Mouse (Mus musculus) left cerebral cortex, postnatal 4 days (tissue): Measurements from ENCODE around the gene Slc27a5. TPM values are rescaled to one million over a fixed set of nuclear protein-coding genes. Genes with fewer than 3 reads are reported as not detected.

ENCODE experiments used
- DNase-seq: peaks from one replicate; pipeline ENCODE4 v3.0.0-alpha.2; 2022
- intact Hi-C: fragments of 180-260 bp; cut with DNase I; formaldehyde crosslinking; loops from one replicate; pipeline ENCODE4 v1.15.1; 2025
- total RNA-seq, 2 experiments: library from RNA; stranded (reverse); gene quantifications; 2 replicates each; pipeline ENCODE4 v1.2.3; 2021

Slc27a5 gene
- total RNA-seq: under 1 TPM; 0.32 to 0.36 TPM

DNA sequence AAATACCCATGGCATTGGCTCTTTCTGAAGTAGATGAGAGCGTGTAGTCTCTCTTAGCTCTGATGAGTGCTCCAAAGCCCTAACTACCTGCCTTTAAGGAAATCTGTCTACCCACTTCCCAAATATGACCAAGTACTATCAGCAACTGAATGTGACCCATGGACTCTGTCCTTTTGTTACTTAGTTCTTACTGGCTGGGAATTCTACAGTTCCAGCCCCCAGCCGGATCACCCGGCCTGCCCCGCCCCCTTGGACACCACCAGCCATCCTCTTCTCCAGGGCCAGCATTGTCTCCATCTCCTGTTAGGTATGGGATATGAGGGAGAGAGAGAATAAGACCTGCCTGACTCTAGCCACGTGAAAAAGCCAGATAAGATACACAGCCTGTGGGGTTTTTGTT is at the start of gene Slc27a5:
Gene Slc27a5 (minus strand): TSS at position 140 of the 400 bp plus-strand sequence.
- intact Hi-C loops: no loop called here
- no peak for DNase-seq

DNA sequence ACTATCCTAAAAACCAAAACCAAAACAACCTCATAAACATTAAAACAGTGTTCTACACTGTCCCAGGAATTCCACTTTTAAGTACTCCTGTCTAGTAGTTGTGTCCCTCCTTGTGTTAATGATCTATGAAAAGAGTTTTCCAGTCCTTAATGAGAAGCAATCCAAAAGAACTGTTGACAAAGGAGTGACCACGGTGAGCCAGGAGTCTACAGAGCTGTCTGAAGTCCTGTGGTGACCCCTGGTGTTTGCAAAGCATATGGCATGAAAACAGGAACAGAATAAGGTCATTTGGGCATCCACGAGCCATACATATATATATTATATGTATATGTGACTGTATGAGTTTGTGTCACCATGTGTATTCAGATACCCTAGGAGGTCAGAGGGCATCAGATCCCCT is 48.1 kb upstream of the Slc27a5 start:
- intact Hi-C loops: no loop called here
- peak; percentile 56 for DNase-seq

DNA sequence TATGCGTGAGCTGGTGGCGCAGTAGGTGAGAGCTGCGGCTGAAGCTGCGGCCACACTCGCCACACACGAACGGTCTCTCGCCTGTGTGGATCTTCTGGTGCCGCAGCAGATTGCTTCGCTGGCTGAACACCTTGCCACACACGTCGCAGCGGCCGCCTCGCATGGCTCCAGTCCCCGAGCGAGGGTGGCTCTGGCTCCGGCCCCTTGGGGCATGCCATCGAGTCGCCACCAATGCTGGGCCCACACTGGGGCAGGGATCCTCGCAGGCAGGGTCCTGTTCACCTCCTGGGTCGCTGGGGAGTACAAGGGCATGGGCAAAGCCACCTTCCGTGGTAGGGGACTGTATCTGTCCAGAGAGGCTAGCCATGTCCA is 46.2 kb upstream of the Slc27a5 start:
- intact Hi-C loops: no loop called here
- peak; percentile 32 for DNase-seq

DNA sequence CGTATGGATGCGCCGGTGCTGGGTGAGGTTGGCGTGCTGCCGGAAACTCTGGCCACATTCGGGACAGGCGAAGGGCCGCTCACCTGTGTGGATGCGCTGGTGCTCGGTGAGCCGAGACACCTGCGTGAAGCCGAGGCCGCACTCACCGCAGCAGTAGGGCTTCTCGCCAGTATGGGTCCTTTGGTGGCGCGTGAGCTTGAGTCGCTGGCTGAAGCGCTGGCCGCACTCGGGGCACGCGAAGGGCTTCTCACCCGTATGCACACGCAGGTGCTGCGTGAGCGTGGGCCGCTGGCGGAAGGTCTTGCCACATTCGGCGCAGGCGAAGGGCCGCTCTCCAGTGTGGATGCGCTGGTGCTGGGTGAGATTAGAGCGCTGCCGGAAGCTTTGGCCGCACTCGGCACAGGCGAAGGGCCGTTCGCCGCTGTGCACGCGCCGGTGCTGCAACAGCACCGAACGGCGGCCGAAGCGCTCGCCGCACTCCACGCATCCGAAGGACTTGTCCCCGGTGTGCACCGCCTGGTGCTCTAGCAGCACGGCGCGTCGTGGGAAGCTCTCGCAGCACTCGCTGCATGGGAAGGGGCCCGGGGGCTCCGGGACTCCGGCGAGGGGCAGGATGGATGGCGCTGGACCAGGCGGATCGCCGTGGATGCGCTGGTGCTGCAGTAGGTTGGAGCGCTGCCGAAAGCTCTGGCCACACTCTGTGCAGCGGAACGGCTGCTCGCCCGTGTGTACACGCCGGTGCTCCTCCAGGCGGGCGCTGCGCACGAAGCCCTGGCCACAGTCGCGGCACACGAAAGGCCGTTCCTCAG is 45.7 kb upstream of the Slc27a5 start:
- DNase-seq: peak; percentile 71
- intact Hi-C loops: no loop called here

DNA sequence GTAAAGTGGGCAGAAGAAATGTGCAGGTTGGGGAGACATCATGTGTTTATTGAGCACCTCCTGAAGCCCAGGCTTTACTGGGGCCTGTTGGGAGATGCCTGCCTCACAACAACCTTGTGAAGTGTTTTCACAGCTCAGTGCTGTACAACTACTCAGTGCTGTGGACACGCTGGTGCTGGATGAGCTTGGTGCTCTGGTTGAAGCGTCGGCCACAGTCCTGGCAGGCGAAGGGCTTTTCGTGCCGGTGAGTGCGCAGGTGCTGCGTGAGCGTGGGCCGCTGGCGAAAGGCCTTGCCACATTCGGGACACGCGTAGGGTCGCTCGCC is 45.1 kb upstream of the Slc27a5 start:
- DNase-seq: no peak
- intact Hi-C loops: no loop called here

DNA sequence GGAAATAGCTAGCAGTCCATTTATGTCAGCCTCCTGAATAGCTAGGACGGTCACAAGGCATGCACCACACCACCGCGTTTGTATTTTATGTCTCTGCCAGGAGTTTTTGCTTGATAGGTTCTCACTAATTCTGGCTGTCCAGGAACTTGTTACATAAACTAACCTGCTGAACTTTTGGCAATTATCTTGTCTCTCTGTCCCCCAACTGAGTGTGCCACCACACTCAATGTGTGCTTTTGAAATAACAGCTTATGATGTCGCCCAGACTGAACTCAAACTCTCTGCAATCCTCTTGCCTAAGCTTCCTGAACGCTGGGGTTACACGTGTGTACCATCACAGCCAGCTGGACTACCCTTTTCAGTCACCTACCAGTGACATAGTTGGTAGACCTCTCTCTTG is 44.5 kb upstream of the Slc27a5 start:
- intact Hi-C loops: no loop called here
- no peak for DNase-seq

DNA sequence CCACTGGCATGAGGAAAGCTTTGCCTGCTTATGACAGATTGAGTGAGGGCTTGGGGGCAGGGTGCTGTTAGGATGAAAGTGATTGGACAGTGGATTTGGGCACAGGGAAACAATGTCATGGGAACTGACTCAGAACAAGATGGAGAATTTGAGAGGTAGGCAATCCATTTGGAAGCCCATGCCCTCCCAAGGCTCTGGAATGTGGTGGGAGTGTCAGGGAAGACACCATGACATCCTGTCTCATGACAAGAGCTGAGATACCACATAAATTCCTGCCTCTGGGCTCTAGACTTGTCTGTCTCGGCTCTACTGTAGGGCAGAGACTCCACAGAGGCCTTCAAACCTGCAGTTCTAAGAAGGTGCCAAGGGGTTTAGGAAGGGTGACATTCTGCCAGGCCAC is 43.3 kb upstream of the Slc27a5 start:
- intact Hi-C loops: no loop called here
- DNase-seq: no peak

DNA sequence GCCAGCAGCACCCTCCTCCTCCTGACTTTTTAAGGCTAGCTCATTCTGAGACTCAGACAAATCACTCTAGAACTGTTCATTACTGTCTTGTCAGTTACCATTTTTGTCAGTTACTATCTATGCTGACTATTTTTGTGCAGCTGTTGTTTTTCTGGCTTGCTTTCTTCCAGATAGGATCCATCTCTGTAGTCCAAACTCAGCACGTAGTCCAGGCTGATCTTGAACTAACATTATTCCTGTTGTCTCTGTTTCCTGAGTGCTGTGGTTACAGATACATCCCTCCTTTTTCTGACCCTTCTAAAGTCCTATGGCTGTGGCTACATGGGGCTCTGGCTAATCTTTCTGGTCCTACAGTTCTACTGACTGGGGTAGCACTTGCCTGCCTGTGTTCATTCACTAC is 41.2 kb upstream of the Slc27a5 start:
- intact Hi-C loops: no loop called here
- DNase-seq: no peak

DNA sequence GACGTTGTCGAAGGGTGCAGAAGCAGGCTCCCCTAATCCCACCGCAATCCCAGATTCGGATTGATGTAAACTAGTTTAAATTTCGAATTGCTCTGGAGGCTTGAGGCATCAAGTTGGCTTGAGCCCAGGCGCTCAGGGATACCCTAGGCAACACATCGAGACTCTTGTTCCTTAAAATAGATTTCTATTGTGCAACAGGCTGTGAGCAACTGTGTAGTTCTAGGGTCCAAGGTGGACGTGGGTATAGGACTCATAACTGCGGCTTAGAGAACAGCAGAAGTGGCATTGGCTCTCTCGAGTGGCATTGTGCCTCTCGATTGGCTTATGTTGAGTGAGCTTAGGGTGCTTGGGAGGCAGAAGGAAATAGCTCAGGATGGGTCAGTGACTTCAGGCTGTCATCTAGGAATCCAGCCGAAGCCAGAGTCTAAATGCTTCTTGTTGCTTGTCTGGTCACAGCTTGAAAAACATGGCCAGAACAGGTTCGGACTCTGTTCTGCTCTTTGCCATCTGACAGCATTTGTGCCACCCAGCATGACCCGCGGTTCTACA is 40.7 kb upstream of the Slc27a5 start:
- DNase-seq: no peak
- intact Hi-C loops: no loop called here

DNA sequence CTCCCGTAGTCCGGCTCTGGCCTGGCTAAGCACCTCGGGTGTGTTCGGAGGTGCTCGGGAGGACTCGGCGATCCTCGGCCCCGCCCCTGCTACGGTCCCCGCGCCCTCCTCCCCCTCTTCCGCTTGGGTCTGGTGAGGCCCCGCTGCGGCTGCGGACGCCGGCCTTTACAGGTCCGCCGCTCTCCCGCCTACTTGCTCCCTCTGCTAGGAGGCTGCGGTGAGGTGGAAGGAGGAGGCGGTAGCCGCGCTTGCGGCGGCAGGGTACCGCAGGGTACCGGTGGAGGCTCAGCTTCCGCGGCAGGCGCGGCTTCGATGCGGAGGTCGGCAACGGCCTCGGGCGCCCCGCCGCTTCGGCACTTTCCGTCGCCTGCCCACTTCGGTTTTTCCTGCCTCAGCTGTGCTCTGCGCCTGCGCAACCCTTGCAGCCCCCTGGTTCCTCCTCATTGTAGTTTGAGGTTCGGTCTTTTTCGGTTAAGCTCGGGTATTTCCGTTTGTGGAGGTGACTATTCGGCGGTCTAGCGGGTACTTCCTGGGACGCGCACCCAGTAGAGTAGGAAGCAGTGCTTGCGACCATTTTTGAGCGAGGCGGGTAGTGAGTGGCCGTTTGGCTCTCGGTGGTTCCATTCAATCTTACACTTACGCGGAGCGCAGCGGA is 40.0 kb upstream of the Slc27a5 start, which contains the start of gene Ube2m:
Gene Ube2m (minus strand): TSS at position 375 of the 655 bp plus-strand sequence.
- peak; percentile 100 for DNase-seq
- intact Hi-C loops: no loop called here

DNA sequence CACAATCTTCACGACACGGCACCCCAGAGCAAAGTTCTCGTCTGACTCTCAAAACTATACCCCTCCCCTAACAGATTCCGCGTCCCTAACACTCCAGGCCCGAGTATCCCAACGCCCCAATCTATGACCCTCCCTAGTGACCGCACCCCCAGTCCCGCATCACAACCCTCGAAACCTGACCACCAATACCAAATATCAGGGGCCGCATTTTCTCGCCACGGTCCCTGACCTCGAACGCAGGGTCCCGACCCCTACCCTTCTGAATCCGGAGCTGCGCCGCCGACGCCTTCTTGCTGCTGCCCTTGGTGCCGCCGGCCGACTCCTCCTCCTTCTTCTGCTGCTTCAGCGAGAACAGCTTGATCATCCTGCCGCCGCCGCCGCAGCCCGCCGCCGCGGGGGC is 39.4 kb upstream of the Slc27a5 start:
- DNase-seq: no peak
- intact Hi-C loops: no loop called here

DNA sequence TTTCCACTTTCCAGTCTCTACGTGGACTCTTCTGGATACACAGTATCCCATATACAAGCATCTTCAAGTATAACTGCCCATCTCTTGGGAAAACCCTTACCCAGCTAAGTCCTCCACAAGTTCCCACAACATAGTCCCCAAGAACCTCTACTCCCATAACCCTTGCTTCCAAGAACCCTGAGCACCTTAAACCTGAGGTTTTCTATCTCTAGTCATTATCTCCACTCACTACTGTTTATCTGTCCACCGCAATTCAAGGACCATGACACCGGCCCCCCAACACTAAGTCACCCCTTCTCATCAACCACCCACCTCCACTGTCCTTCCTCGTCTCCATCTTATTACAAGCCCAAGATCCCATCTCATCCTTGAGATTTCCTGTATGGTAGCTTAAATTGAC is 38.8 kb upstream of the Slc27a5 start:
- no peak for DNase-seq
- intact Hi-C loops: no loop called here

DNA sequence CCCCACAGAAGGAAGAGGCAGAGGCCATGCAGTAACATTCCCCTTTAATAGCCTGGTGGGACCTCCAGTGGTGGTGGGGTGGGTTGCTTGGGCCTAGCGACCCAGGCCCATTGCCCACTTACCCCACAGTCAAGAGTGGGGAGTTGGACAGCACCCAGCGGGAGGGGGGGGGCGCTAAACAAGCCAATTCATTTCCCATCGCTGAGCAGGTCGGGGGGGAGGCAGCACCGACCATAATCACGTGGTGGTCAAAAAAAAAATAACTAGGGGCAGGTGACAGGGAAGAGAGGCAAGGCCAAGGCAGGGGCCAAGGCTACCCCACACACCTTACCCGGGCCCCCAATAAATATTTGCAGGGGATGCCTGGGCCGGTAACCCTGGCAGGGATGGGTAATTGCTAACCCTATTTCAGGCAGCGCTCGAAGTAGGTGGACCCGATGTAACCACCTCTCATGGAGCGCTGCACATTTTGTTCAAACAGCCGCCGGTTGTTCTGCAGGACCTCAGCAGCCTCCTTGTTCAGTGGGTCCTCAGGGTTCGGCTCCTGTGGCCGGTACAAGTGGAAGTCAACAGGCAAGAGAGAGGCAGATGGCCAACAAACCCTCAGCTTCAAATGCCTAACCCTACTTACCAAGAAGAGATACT is 37.3 kb upstream of the Slc27a5 start:
- peak; percentile 43 for DNase-seq
- intact Hi-C loops: no loop called here

DNA sequence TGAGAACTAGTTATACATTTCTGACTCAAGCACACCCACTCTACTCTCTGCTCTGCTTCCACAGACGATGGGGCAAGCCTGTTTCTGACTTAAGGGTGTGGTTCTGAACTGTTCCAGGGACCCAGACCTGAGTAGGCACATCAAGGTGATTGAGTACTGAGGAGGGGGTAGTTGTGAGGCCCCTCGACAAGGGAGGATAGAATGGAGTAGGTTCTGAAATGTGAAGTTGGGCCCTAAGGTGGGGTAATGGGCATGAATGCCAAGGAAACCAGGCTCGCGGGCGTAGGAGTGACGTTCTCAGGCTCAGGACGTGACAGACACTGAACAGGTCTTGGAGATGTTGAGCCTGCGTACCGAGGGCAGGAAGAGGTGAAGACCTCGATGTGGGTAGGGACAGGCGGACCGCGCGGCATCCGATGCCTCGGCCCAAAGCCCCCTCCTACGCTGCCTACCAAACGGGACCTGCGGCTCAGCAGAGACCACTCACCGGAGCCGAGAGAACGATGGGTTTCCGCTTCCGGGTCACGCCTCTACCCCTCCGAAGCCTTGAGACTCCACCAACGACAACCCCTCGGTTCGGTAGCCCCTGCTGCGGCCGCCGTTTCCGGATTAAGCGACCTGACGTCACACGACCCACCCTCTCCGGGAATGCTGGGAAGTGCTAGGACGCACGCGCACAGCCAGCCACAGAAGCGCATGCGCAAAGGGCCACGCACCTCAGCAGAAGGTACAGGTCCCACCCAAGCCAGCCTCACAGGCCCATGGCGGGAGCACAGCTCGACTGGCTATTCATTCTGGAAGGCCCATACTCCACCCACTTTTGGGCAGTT is 36.4 kb upstream of the Slc27a5 start, which contains the start of gene Chmp2a:
Gene Chmp2a (minus strand): TSS at position 660 of the 830 bp plus-strand sequence.
- DNase-seq: peak; percentile 98
- intact Hi-C loops: no loop called here

DNA sequence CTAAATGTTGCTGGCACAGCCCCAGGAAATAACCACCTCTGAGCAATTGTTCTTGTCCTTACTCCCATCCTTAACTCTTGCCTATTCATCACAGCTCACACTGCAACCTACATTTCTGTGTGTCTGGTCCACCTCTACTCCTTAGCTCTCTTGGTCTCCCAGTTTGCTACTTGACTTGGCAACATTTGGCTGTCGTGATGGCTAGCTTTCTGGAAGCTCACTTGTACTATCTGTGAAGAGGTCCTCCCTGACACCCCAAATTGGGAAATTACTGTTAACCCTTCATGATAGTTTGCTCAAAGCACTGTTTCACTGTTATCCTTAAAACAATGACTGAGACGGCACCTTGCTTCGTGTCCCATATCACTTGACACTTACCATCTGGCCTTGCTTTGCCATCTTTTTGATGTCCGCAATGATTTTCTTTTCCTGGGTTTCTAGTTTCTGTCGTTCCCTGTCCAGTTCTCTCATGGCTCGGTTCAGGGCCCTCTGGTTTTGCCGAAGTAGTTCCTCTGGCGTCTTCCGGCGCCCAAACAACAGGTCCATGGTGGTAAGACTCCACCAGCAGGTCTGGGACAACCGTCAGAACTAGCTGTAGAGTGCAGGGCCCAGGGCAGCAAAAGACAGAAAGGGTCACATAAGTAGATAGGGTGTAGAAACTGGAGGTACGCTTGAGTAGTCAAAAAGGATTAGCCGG is 35.6 kb upstream of the Slc27a5 start:
- DNase-seq: no peak
- intact Hi-C loops: no loop called here

DNA sequence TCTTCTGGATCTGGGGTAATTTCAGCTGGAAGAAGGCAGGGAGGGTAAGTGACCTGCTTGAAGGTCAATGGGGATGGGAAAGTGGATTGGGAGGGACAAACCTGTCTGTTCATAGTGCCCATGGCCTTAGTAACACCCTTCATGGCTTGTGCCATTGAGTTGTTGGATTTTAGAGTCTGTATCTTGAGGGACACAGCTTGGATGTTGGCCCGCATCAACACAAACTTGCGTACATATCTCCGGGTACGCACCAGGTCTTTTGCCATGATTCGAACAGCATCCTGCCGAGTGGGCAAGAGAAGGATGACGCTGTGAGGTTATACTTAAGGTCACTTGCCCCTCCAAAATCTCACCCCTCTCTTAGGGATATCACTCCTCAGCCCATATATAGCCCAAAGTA is 34.5 kb upstream of the Slc27a5 start:
- intact Hi-C loops: no loop called here
- no peak for DNase-seq

DNA sequence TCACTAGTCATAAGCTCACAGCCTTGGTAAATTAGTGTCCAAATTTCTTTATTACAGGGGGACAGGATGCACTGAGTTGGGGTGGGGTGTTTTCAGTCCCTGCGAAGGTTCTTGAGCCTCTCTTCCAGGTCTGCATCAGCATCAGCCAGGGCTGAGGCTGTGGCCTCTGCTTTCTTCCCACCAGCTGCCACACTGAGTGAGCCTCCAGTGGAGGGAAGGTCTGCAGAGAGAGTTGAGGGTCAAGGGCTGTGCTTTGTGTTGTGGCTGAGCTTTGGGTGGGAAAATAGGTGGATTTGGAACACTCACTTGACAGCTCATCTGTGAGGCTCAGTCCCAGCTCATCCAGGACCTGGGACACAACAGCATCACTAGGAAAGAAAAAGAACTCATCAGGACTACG is 34.0 kb upstream of the Slc27a5 start:
- DNase-seq: no peak
- intact Hi-C loops: no loop called here

DNA sequence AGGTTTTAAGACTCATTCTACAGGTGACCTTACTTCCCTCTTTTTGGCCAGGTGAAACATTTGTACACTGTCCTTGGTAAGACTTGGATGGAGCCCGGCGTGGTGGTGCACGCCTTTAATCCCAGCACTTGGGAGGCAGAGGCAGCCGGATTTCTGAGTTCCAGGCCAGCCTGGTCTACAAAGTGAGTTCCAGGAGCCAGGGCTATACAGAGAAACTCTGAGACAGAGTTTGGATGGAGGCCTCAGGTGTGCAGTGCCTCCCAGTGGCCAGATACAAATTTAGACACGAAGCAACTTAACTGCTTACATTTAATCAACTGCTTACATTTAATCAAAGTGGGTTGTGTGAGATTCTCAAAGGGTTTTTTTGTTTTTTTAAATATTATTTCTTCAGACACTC is 33.1 kb upstream of the Slc27a5 start:
- DNase-seq: no peak
- intact Hi-C loops: no loop called here

DNA sequence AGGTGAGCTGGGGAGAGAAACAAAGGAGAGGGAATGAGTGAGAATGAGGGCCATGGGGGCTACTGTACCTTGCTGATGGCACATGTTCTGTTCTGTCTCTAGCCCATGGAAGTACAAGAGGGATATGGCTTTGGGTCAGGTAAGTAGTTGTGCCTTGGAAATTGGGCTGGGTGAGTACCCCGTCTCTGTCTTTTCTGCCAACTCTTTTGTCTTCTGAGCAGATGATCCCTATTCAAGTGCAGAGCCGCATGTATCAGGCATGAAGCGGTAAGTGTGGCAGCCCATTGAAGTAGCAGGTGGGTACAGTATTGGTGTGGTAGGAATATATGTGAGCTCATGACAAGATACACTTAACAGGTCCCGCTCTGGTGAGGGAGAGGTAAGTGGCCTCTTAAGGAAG is 31.0 kb upstream of the Slc27a5 start:
- intact Hi-C loops: no loop called here
- no peak for DNase-seq

DNA sequence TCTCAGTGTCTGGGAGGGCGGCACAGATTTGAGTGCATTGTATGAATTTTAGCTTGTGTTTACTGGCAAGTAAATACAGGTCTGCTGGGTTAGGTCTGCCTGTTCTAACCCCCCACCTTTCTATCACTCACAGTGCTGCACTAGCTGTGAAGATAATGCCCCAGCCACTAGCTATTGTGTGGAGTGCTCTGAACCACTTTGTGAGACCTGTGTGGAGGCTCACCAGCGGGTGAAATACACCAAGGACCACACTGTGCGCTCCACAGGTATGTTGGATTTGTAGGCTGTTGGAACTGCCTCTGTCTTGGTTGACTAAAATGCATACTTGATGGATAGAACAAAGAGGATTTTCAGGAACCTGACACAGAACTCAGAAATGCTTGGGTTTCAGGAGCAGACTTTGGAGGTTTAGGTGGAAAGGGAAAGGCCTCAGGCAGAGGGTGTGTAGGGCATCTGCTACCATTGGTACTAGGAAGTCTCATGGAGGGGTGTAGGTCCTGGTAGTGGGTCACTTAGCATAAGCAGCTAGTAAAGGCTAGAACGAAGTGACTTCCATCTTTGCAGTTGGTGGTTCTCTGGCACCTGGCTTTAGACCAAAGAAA is 27.6 kb upstream of the Slc27a5 start:
- no peak for DNase-seq
- intact Hi-C loops: no loop called here
